Mouse (Mus musculus) spleen, adult 2 months (tissue): Measurements from ENCODE around the gene Mmp12.

Experiments used
- CTCF ChIP-seq: fragments of 200-500 bp; IDR thresholded peaks from 2 replicates; pipeline ENCODE4 v1.5.1; 2011; ENCODE audit warnings: mild to moderate bottlenecking, inconsistent platforms; ENCODE audit not compliant: insufficient read depth, insufficient read length, insufficient replicate concordance; ENCODE audit errors: extremely low read depth
- POLR2A ChIP-seq: fragments of 200-500 bp; IDR thresholded peaks from 2 replicates; pipeline ENCODE4 v1.6.1; 2011; ENCODE audit warnings: low read depth, low read length, inconsistent platforms

DNA sequence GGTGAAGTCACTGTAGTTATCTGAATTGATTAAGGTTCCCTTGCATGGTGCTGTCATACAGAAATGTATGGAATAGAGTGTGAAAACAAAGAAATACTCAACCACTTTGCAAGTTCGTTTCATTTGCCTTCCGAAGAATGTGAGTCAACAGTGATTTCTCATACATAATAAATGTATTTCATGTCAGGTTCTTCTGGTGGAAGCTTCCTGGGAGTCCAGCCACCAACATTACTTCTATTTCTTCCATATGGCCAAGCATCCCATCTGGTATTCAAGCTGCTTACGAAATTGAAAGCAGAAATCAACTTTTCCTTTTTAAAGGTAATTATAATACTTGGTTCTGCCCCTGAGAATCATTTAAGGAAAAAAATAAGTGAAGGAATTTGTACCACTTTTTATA lies 10.4 kb downstream of the Mmp12 start:
- TF ChIP-seq POLR2A (no peak), CTCF (no peak)
